Mouse (Mus musculus) T-cell, adult 2 months (primary cell): ENCODE results near the gene Cyp2b23.
"Not testable (repeated sequence)": the region's sequence is repeated elsewhere in the genome, so short reads cannot be mapped to it uniquely, and the experiment has no call there.

Source experiments
- DNase-seq: peaks from one replicate; pipeline ENCODE4 v3.0.0; 2022; ENCODE audit warnings: low spot score

Cyp2b23 gene

DNA sequence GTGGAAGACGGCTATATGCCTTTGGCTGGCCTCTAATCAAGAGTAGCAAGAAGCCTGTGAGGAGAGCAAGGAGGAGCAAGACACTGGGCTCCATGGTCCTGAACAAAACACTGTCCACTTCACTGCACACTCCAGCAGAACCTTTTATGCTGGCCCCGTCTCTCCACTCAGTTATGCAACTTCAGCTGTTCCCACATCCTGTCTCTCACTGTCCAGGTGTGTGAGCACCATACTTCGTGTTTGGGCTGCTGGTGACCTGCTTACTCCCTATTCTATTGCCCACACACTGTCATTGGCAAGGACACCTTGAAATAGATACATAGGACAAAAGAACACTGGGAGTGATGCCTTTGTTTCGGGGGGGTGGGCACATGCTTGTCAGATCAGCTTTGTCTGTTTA, at the start of gene Cyp2b23:
TSS of gene Cyp2b23 (minus strand) at position 101 of the 400 bp plus-strand sequence.
- DNase-seq, result no peak

DNA sequence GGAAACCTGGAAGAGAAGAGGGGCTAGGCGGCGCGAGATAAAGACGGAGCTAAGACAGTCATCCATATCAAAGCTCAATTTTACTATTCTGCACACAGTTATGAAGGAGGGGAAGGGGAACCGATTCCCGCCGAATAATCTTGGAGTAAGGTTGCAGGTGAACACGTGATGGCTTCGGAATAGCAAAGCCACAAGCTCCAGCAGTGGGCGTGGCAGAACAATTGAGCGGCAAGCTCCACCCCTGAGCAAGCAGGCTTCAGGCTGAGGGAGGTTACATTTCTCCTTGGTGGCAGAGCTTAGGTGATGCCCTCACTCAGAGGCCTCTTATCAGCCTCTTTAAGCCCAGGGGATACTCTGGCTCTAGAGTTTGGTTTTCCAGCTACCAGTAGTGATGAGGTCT, 24.8 kb upstream of the Cyp2b23 start:
- DNase-seq, result no peak

DNA sequence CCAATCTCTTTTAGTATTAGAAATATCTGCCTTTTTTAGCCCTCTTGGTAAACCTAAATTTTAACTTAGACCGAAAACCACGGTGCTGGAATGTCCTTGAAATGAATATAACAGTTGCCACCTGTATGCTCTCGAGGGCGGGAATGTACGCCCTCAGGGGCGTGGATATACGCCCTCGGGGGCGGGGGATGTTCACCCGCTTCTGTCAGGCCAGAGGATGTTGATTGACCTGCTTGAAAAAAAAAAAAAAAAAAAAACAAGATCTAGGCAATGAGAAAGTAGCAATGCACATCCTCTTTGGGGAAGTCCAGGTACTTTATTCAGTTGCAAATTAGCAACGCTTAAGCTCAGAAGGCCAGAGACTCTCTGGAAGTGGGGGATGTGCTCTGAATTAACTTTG, 20.8 kb upstream of the Cyp2b23 start:
- no peak for DNase-seq

DNA sequence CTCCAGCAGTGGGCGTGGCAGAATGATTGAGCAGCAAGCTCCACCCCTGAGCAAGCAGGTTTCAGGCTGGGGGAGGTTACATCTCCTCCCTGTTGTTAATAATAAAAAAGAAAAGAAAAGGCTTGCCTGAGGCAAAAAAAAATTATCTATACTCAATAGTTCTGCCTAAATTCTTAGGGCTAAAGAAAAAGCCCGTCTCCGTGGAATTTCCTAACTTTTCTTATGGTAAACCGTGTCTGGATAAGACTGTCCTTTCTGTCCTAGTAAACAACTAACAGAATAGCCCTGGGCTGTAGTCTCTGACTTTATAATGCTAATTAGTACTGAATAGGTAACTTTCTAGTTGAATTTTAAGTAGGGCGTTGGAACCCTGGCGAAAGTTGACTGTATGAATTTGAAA, 20.0 kb upstream of the Cyp2b23 start:
- DNase-seq, result not testable (repeated sequence)

DNA sequence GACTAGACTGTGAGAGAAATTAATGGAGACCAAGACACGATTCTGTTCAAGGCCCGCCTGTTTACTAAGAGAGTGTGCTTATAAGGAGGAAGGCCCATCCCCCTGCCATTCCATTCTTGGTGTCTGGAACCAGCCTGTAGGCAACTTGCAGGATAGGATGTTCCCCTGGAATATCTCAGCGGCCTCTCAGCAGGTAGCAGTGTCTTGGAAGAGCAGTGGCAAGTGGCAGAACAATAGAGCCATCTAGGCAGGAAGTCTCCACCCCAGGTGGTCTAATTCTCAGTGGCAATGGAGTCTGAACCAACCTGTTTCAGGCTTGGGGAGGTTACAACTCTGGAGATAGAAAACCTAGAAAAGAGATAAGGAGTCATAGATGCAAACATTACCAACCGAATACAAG, 13.9 kb upstream of the Cyp2b23 start:
- no peak for DNase-seq

DNA sequence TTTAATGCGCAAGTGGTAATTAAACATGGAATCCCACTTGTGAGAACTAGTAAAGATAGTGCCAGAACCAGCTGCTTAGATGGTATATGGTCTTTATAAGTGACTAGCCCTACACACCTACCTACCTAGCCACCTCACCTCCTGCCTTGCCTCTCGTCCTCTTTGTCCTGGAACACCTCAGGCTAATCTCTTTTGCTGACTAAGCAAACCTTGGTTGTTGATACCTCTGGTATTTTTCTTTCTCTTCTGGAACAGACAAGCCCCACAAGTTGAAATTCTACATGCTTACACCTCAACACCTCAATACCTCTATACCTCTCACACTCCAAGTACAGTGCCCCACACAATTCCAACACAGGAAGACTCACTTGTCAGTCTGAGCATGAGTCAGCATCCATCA, 524 bp downstream of the Cyp2b23 start:
- no peak for DNase-seq

DNA sequence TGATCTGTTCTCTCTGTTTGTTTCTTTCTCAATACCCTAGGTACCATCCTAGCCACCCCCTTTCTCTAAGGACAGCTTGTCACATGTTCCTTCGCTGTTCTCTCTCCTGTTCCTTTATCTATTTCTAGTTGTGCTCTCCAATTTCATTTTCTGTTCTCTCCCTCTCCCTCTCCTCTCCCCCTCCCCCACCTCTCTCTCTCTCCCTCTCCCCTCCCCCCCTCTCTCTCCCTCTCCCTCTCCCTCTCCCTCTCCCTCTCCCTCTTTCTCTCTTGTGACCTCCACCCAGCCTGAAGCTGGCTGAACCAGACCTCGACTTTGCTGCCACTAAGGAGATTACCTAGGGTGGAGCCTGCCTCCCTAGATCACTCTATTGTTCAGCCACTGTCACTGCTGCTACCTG, 18.8 kb downstream of the Cyp2b23 start:
- not testable (repeated sequence) for DNase-seq

DNA sequence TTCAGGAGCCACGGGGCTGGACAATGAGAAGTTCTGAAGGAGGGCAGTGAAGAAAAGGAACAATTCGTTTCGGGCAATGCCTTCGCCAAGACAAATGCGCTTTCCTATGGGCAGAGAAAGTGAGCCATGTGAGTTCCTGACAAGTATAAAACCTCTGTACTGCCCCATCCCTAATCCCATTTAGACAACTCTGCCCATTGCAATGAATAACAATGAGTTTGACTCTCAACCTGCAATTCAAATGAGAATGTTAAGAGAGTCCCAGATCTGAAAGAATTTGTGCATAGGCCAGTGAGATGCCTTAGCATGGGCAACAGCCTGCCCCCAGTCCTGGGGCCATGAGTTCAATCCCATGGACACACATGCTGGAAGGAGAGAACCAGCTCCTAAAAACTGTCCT, 20.2 kb downstream of the Cyp2b23 start:
- no peak for DNase-seq

DNA sequence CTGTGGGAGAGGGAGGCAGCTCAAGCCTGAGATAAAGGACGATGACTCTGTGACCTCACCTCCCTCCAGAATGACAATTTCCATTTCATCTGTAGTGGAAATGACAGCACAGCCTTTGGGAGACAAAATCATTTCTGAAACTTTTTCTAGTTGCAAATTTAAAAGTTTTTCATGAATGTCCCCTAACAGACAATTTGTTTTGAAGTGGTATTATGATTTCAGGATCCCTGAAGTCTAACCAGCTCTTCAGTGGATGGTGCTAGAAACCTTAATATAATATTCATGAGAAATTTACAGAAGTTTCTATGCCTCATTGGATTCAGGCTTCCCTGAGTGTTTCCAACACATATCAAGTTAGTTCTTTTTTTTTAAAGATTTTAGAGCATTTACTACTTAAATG, 67.9 kb downstream of the Cyp2b23 start, which contains the start of gene Vmn1r185:
TSS of gene Vmn1r185 (minus strand) at position 101 of the 400 bp plus-strand sequence.
- DNase-seq, result not testable (repeated sequence)
